Mouse (Mus musculus): ENCODE data around the gene Kdm4c. TPM values are rescaled to one million over a fixed set of nuclear protein-coding genes. Genes with fewer than 3 reads are reported as not detected.
A peak's percentile ranks its signal among the peaks of the same experiment; 100 is the strongest.

Gene Kdm4c
- total and polyA plus RNA-seq, 3 experiments, result 7.5 to 8.4 TPM; not detected in 1

- no peak for TF ChIP-seq CHD2 (IDR thresholded peaks at IDR 0.05; ENCODE audit: low read length)
- peak; percentile 85 for TF ChIP-seq ZNF384 (IDR thresholded peaks at IDR 0.05; ENCODE audit: low read depth, low read length)
- no peak for TF ChIP-seq CHD1 (IDR thresholded peaks at IDR 0.05; ENCODE audit: low read depth, low read length)
- no peak for TF ChIP-seq USF2 (IDR thresholded peaks at IDR 0.05; ENCODE audit: borderline replicate concordance in 1 of 2, insufficient read depth in 1 of 2, low read depth in 1 of 2, low read length in 2 of 2)
Measured at GRCm38 (mm10) chr4:74280170-74280569, 37.9 kb downstream of the Kdm4c start (continued).

GRCm38 (mm10) chr4:74287851-74288250 lies 45.6 kb downstream of the Kdm4c start:
- TF ChIP-seq USF1 (IDR thresholded peaks at IDR 0.05; ENCODE audit: low read depth, low read length) (no peak), EP300 (IDR thresholded peaks at IDR 0.05; ENCODE audit: low read depth in 1 of 2, low read length in 2 of 2) (no peak), USF2 (IDR thresholded peaks at IDR 0.05; ENCODE audit: borderline replicate concordance in 1 of 2, insufficient read depth in 1 of 2, low read depth in 1 of 2, low read length in 2 of 2) (no peak), GATA1 (IDR thresholded peaks at IDR 0.05; ENCODE audit: low read depth, low read length) (no peak), MAFK (IDR thresholded peaks at IDR 0.05; ENCODE audit: borderline replicate concordance, low read depth, low read length) (no peak)
- no peaks in the 10 kb centered on the region for H3K4me1 ChIP-seq (ENCODE audit: control insufficient read depth in 1 of 2, insufficient read depth in 2 of 2, low read length in 2 of 2)
- no peak for DNase-seq (ENCODE audit: low read depth, low spot score)
- H3K9me3 ChIP-seq (replicated peaks; ENCODE audit: insufficient read depth, low read length), result no peaks in the 10 kb centered on the region
- peaks cover 0 to 5% of the 10 kb centered on the region in 2 experiments; a peak in 2 of 4 replicates for H3K36me3 ChIP-seq (ENCODE audit: control insufficient read depth in 1 of 2, insufficient read depth in 2 of 2, low read length in 2 of 2)
- no peaks in the 10 kb centered on the region for H3K27me3 ChIP-seq (ENCODE audit: control insufficient read depth in 1 of 2, insufficient read depth in 2 of 2, low read length in 2 of 2)
- H3K9ac ChIP-seq (ENCODE audit: control insufficient read depth, low read depth, low read length, poor library complexity, severe bottlenecking), result no peak overlapping the region
- no peak overlapping the region for H3K4me3 ChIP-seq (ENCODE audit: control insufficient read depth in 1 of 2, insufficient read depth in 1 of 2, low read depth in 2 of 2, low read length in 2 of 2)
- no peaks in the 10 kb centered on the region for H3K79me2 ChIP-seq (ENCODE audit: control insufficient read depth, insufficient read depth, low read length, poor library complexity)
- no peak overlapping the region for H3K27ac ChIP-seq (ENCODE audit: control insufficient read depth, low read depth, low read length)

- H3K36me3 ChIP-seq (ENCODE audit: control insufficient read depth in 1 of 2, insufficient read depth in 2 of 2, low read length in 2 of 2), result peaks cover 0 to 7% of the 10 kb centered on the region in 2 experiments; a peak in 2 of 4 replicates
- no peaks in the 10 kb centered on the region for H3K4me1 ChIP-seq (ENCODE audit: control insufficient read depth in 1 of 2, insufficient read depth in 2 of 2, low read length in 2 of 2)
- no peak overlapping the region for H3K4me3 ChIP-seq (ENCODE audit: control insufficient read depth in 1 of 2, insufficient read depth in 1 of 2, low read depth in 2 of 2, low read length in 2 of 2)
- no peak for DNase-seq (ENCODE audit: low read depth, low spot score)
- TF ChIP-seq BHLHE40 (IDR thresholded peaks at IDR 0.05; ENCODE audit: borderline replicate concordance, low read depth, low read length) (no peak), GATA1 (IDR thresholded peaks at IDR 0.05; ENCODE audit: low read depth, low read length) (no peak), RCOR1 (IDR thresholded peaks at IDR 0.05; ENCODE audit: low read depth, low read length) (no peak), MYB (IDR thresholded peaks at IDR 0.05; ENCODE audit: low read depth, low read length) (no peak), JUND (IDR thresholded peaks at IDR 0.05; ENCODE audit: low read depth, low read length) (no peak), TBP (IDR thresholded peaks at IDR 0.05; ENCODE audit: low read depth, low read length) (no peak), NELFE (IDR thresholded peaks at IDR 0.05; ENCODE audit: low read depth, low read length) (no peak), UBTF (IDR thresholded peaks at IDR 0.05; ENCODE audit: borderline replicate concordance, insufficient read depth, low read depth, low read length) (no peak)
- no peaks in the 10 kb centered on the region for H3K79me2 ChIP-seq (ENCODE audit: control insufficient read depth, insufficient read depth, low read length, poor library complexity)
- no peaks in the 10 kb centered on the region for H3K27me3 ChIP-seq (ENCODE audit: control insufficient read depth in 1 of 2, insufficient read depth in 2 of 2, low read length in 2 of 2)
- no peak overlapping the region for H3K9ac ChIP-seq (ENCODE audit: control insufficient read depth, low read depth, low read length, poor library complexity, severe bottlenecking)
- no peak overlapping the region for H3K27ac ChIP-seq (ENCODE audit: control insufficient read depth, low read depth, low read length)
- no peaks in the 10 kb centered on the region for H3K9me3 ChIP-seq (replicated peaks; ENCODE audit: insufficient read depth, low read length)
Measured at GRCm38 (mm10) chr4:74294726-74295125, 52.4 kb downstream of the Kdm4c start.
